Mouse (Mus musculus): ENCODE results near the gene Polr2l.

GRCm38 (mm10) chr7:141518296-141518695 is 43.4 kb upstream of the Polr2l start:
- no peak for TF ChIP-seq CTCF (IDR thresholded peaks at IDR 0.05; ENCODE audit: extremely low read depth, insufficient read depth, insufficient read length, insufficient replicate concordance)
- TF ChIP-seq POLR2A (IDR thresholded peaks at IDR 0.05; ENCODE audit: low read depth, low read length): no peak

Measured in spleen, adult 2 months (tissue).